Mouse (Mus musculus) ES-E14 (cell line): ENCODE results near the gene Fam124b. TPM values are rescaled to one million over a fixed set of nuclear protein-coding genes. Genes with fewer than 3 reads are reported as not detected.

ENCODE experiments used
- DNase-seq: peaks from one replicate; pipeline ENCODE4 v3.0.0-alpha.2; 2013; ENCODE audit warnings: low read depth, low spot score
- H3K27ac ChIP-seq: 2 replicates; pipeline ENCODE4 v1.5.1; 2012; ENCODE audit warnings: low read depth, mild to moderate bottlenecking, low read length, moderate library complexity, mixed read lengths; ENCODE audit not compliant: poor library complexity, insufficient read depth, severe bottlenecking
- H3K36me3 ChIP-seq: 2 replicates; pipeline ENCODE4 v1.6.1; 2012; ENCODE audit warnings: mild to moderate bottlenecking, low read length, moderate library complexity, mixed read lengths; ENCODE audit not compliant: control insufficient read depth, poor library complexity, insufficient read depth, severe bottlenecking
- H3K4me1 ChIP-seq, 2 experiments: fragments of 150-350 bp in 1 of 2; sonication (generic) in 1 of 2; 2 replicates each; pipeline ENCODE4 v1.6.1; 2012; ENCODE audit warnings: low read length in 2 of 2, mild to moderate bottlenecking in 1 of 2, mixed read lengths in 1 of 2; ENCODE audit not compliant: control insufficient read depth in 2 of 2, insufficient read depth in 2 of 2, poor library complexity in 1 of 2
- H3K4me3 ChIP-seq, 2 experiments: fragments of 150-350 bp in 1 of 2; sonication (generic) in 1 of 2; 2 replicates each; pipeline ENCODE4 v1.5.1; 2012; ENCODE audit warnings: low read length in 2 of 2, low read depth in 1 of 2, mild to moderate bottlenecking in 1 of 2, mixed read lengths in 1 of 2; ENCODE audit not compliant: insufficient read depth in 1 of 2, poor library complexity in 1 of 2, severe bottlenecking in 1 of 2
- H3K9ac ChIP-seq: 2 replicates; pipeline ENCODE4 v1.6.1; 2012; ENCODE audit warnings: low read depth, mild to moderate bottlenecking, low read length, mixed read lengths; ENCODE audit not compliant: poor library complexity, insufficient read depth, severe bottlenecking
- H3K9me3 ChIP-seq: fragments of 150-350 bp; sonication (generic); 2 replicates; pipeline ENCODE4 v1.6.1; 2012; ENCODE audit warnings: low read depth, mild to moderate bottlenecking, low read length; ENCODE audit not compliant: control insufficient read depth, insufficient read depth
- CHD2 ChIP-seq: IDR thresholded peaks from 2 replicates; pipeline ENCODE4 v1.6.1; 2014; ENCODE audit warnings: mild to moderate bottlenecking, low read depth, low read length, inconsistent platforms
- HCFC1 ChIP-seq: IDR thresholded peaks from 2 replicates; pipeline ENCODE4 v1.6.1; 2012; ENCODE audit warnings: low read length, inconsistent platforms, borderline replicate concordance; ENCODE audit not compliant: insufficient read depth
- MAFK ChIP-seq: IDR thresholded peaks from 2 replicates; pipeline ENCODE4 v1.6.1; 2014; ENCODE audit warnings: mild to moderate bottlenecking, low read depth, low read length, inconsistent platforms; ENCODE audit not compliant: insufficient read depth
- ZC3H11A ChIP-seq: IDR thresholded peaks from 2 replicates; pipeline ENCODE4 v1.6.1; 2012; ENCODE audit warnings: low read depth, mild to moderate bottlenecking, inconsistent platforms, low read length, borderline replicate concordance
- ZNF384 ChIP-seq: IDR thresholded peaks from 2 replicates; pipeline ENCODE4 v1.6.1; 2012; ENCODE audit warnings: low read depth, low read length, inconsistent platforms
- in situ Hi-C, 2 experiments: fragments of 600-800 bp; cut with MboI; formaldehyde crosslinking; loops; one replicate each; pipeline ENCODE4 v1.15.1; 2025; ENCODE audit warnings: low sequenced_read_pairs in 2 of 2, inconsistent platforms in 1 of 2; ENCODE audit not compliant: unreplicated experiment in 2 of 2
- total RNA-seq: library from RNA; depleted of rRNA; stranded (reverse); fragments of 300-350 nt; gene quantifications from 2 replicates; pipeline ENCODE4 v1.2.3, GENCODE M21; 2012

Fam124b gene
- total RNA-seq, 1 experiment, result 0.18 TPM

DNA sequence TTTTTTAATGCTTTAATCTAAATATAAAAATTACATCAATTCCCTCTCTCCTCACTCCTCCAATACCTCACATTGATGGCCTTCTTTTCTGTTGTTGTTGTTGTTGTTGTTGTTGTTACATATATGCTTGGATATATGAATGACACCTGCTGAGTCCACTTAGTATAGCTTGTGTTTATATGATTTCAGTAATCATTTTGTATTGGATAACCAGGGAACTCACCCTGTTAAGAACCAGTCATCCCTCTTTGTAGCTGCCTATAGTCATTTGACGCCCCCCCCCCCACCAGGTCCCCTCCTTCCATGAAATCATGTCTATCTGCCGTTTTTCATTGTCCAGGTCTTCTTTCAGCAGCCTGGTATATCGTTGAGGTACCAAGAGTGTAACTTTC is 36.9 kb downstream of the Fam124b start:
- H3K4me3 ChIP-seq, result no peak overlapping the region
- DNase-seq, result no peak
- H3K27ac ChIP-seq, result no peak overlapping the region
- in situ Hi-C loops, result loop anchor here in 1 of 2 experiments (25.0 kb wide), 1 partner anchor 231 kb away; no protein-coding TSS in a partner anchor
- H3K9ac ChIP-seq, result no peak overlapping the region
- no peaks in the 10 kb centered on the region for H3K36me3 ChIP-seq
- no peaks in the 10 kb centered on the region for H3K9me3 ChIP-seq
- no peaks in the 10 kb centered on the region for H3K4me1 ChIP-seq
- TF ChIP-seq MAFK, result no peak
- no peak for TF ChIP-seq ZC3H11A
- no peak for TF ChIP-seq ZNF384
- no peak for TF ChIP-seq HCFC1
- no peak for TF ChIP-seq CHD2

DNA sequence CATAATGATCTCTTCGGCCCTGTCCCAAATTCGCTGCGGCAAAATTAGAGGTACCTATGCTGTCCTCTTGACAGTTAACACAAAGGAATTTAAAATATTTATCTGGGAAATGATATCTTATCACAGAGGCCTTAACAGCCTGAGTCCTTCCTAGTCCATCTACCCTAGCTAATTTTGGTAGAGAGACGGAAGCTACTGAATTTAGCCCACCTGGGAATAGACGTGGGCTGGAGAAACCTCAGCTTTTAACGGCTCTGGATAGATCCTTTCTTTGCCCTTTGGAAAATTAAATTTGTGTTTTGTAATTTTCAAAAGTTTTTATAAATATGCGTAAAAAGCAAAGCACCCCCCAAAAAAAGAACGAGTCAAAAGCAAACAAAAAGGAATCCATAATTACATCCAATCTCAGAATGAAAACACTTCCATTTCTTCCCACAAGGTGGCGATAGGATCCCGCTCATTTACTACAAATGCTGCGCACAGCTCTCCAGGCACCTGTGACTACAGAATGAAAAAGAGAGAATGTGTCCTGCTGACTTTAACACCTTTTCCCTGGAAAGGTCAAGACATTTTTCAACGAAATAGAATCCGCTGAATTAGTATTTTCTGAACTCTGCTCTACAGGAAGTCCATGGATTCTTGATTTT is 37.4 kb downstream of the Fam124b start:
- DNase-seq, result peak; percentile 35
- TF ChIP-seq MAFK, result no peak
- TF ChIP-seq ZC3H11A, result peak; percentile 90; the same call in 1 of the 2 replicates
- TF ChIP-seq CHD2, result no peak
- no peak for TF ChIP-seq HCFC1
- no peak for TF ChIP-seq ZNF384
- H3K4me1 ChIP-seq, result no peaks in the 10 kb centered on the region
- no peak overlapping the region for H3K4me3 ChIP-seq
- H3K36me3 ChIP-seq, result no peaks in the 10 kb centered on the region
- in situ Hi-C loops, result loop anchor here in 1 of 2 experiments (25.0 kb wide), 1 partner anchor 231 kb away; no protein-coding TSS in a partner anchor
- H3K9me3 ChIP-seq, result no peaks in the 10 kb centered on the region
- no peak overlapping the region for H3K9ac ChIP-seq
- H3K27ac ChIP-seq, result no peak overlapping the region

DNA sequence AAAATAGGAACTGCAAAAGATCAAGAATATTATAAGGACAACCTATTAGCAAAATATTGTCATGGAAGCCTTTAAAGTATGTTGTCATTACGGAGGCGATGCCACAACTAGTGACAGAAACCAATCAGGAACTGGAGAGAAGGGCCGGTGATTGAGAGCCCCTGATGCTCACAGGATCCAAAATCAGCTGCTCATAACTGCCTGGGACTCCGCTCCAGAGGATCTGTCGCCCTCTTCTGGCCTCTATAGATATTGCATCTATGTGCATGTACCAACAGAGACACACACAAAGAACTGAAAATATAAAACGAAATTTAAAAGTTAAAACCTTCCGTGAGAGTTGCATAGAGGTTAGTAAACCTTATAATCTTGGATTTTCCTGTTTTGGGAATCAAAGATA is 38.1 kb downstream of the Fam124b start:
- Histone ChIP-seq H3K9me3 (no peaks in the 10 kb centered on the region), H3K36me3 (no peaks in the 10 kb centered on the region), H3K27ac (no peak overlapping the region), H3K9ac (no peak overlapping the region), H3K4me3 (no peak overlapping the region), H3K4me1 (no peaks in the 10 kb centered on the region)
- in situ Hi-C loops, result loop anchor here in 1 of 2 experiments (25.0 kb wide), 1 partner anchor 232 kb away; no protein-coding TSS in a partner anchor
- DNase-seq, result peak; percentile 60
- TF ChIP-seq ZC3H11A (peak; percentile 71), MAFK (no peak), ZNF384 (no peak), CHD2 (no peak), HCFC1 (no peak)

DNA sequence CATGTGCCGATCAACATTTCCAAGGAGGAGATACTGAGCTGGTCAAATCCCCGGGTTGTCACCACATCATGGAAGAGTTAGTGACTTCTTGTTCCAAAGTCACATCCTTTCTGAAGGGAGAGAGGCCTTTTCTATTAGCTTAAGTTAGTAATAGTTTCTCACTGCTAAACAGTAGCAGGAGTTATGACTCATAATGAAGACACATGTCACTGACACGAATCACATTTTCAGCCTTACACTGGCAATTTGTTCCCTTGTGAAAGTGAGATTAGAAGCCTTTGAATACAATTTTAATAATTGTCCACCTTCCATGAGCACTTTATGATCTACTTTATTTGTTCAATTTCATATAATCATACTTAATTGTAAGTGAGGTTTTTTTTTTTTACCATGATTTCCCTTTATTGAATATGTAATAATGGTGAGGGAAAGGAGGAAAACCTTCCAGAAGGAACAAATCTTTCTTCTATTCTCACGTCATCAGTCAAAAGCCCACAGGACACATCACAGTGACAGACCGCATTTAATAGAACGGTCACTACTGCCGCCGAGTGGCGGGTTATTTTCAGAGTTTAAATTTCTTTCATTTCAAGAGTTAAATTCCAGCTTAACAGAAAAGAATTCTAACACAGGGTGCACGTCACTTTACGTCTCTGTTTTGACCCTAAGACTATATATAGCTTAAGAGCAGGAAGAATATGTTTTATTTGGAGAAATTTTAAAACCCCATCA is 40.5 kb downstream of the Fam124b start:
- no peak overlapping the region for H3K27ac ChIP-seq
- H3K36me3 ChIP-seq, result no peaks in the 10 kb centered on the region
- TF ChIP-seq ZNF384 (no peak), HCFC1 (no peak), ZC3H11A (no peak), MAFK (no peak), CHD2 (no peak)
- no peak for DNase-seq
- no peaks in the 10 kb centered on the region for H3K4me1 ChIP-seq
- no peak overlapping the region for H3K9ac ChIP-seq
- no peaks in the 10 kb centered on the region for H3K9me3 ChIP-seq
- H3K4me3 ChIP-seq, result no peak overlapping the region
- in situ Hi-C loops, result loop anchor here (10.0 to 25.0 kb wide), 3 partner anchors 234 to 337 kb away; no protein-coding TSS in a partner anchor
